Mouse (Mus musculus): ENCODE results near the gene Brwd1. TPM values are rescaled to one million over a fixed set of nuclear protein-coding genes. Genes with fewer than 3 reads are reported as not detected.

Gene Brwd1
- polyA plus RNA-seq, 1 experiment from 2014 or later: 107 TPM

DNA sequence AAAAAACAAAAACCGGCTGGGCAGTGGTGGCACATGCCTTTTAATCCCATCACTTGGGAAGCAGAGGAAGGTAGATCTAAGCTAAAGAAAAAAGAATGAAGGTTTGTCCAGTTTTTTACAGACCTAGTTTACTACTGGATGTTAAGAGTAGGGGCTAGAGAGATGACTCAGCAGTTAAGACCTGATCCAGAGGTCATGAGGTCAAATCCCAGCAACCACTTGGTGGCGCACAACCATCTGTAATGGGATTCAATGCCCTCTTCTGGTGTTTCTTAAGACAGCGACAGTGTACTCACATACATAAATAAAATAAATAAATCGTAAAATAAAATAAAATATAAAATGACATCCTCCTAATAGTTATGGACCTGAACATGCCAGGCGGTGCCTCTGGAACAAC lies 38.2 kb downstream of the Brwd1 start:
- 70% methylated on average over 5 of the region's 5 CpGs for WGBS
- Histone ChIP-seq H3K36me3 (ENCODE audit: control insufficient read depth, insufficient read depth, low read length) (peaks cover 96% of the 10 kb centered on the region), H3K9me3 (ENCODE audit: control insufficient read depth, low read length) (no peaks in the 10 kb centered on the region), H3K4me3 (ENCODE audit: low read depth, low read length) (no peak overlapping the region), H3K4me2 (ENCODE audit: low read depth, low read length) (no peak overlapping the region), H3K9ac (ENCODE audit: low read depth, low read length) (no peak overlapping the region), H3K27me3 (replicated peaks; ENCODE audit: control insufficient read depth, insufficient read depth, low read length) (no peaks in the 10 kb centered on the region), H3K27ac (replicated peaks; ENCODE audit: low read depth, low read length) (no peak overlapping the region), H3K4me1 (ENCODE audit: control insufficient read depth, insufficient read depth, low read length) (no peaks in the 10 kb centered on the region)
- ATAC-seq (ENCODE audit: low read depth): no peak
- DNase-seq (ENCODE audit: low spot score): peak; percentile 18

DNA sequence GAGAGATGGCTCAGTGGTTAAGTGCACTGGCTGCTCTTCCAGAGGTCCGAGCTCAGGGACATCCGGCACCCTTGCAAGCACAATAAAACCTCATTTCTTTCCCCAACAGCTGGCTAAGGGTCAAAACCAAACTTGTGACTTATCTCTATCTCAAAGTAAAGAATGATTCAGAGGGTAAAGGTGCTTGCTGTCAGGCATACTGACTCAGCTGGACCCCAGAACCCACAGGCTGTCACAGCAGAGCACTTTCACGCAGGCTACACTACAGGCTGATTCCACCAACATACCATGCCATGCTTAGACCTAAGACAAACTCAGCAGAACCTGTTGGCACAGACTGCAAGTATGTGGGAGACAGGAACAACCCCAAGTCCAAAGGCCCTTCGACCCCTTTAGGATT lies 41.6 kb downstream of the Brwd1 start:
- no peak overlapping the region for H3K4me3 ChIP-seq (ENCODE audit: low read depth, low read length)
- H3K27ac ChIP-seq (replicated peaks; ENCODE audit: low read depth, low read length): no peak overlapping the region
- DNase-seq (ENCODE audit: low spot score): no peak
- H3K9me3 ChIP-seq (ENCODE audit: control insufficient read depth, low read length): no peaks in the 10 kb centered on the region
- ATAC-seq (ENCODE audit: low read depth): no peak
- WGBS: 90% methylated on average over 4 of the region's 4 CpGs
- no peak overlapping the region for H3K4me2 ChIP-seq (ENCODE audit: low read depth, low read length)
- H3K4me1 ChIP-seq (ENCODE audit: control insufficient read depth, insufficient read depth, low read length): no peaks in the 10 kb centered on the region
- no peak overlapping the region for H3K9ac ChIP-seq (ENCODE audit: low read depth, low read length)
- no peaks in the 10 kb centered on the region for H3K27me3 ChIP-seq (replicated peaks; ENCODE audit: control insufficient read depth, insufficient read depth, low read length)
- peaks cover 93% of the 10 kb centered on the region for H3K36me3 ChIP-seq (ENCODE audit: control insufficient read depth, insufficient read depth, low read length)

- no peak overlapping the region for H3K9ac ChIP-seq (ENCODE audit: low read depth, low read length)
- no peak overlapping the region for H3K4me2 ChIP-seq (ENCODE audit: low read depth, low read length)
- no peaks in the 10 kb centered on the region for H3K27me3 ChIP-seq (replicated peaks; ENCODE audit: control insufficient read depth, insufficient read depth, low read length)
- no peaks in the 10 kb centered on the region for H3K4me1 ChIP-seq (ENCODE audit: control insufficient read depth, insufficient read depth, low read length)
- H3K9me3 ChIP-seq (ENCODE audit: control insufficient read depth, low read length): no peaks in the 10 kb centered on the region
- H3K4me3 ChIP-seq (ENCODE audit: low read depth, low read length): no peak overlapping the region
- no peak overlapping the region for H3K27ac ChIP-seq (replicated peaks; ENCODE audit: low read depth, low read length)
- DNase-seq (ENCODE audit: low spot score) (no peak), ATAC-seq (ENCODE audit: low read depth) (no peak)
- H3K36me3 ChIP-seq (ENCODE audit: control insufficient read depth, insufficient read depth, low read length): peaks cover 95% of the 10 kb centered on the region
- 65% methylated on average over 6 of the region's 6 CpGs for WGBS
Measured at GRCm38 (mm10) chr16:96039538-96039937, 42.8 kb downstream of the Brwd1 start.

DNA sequence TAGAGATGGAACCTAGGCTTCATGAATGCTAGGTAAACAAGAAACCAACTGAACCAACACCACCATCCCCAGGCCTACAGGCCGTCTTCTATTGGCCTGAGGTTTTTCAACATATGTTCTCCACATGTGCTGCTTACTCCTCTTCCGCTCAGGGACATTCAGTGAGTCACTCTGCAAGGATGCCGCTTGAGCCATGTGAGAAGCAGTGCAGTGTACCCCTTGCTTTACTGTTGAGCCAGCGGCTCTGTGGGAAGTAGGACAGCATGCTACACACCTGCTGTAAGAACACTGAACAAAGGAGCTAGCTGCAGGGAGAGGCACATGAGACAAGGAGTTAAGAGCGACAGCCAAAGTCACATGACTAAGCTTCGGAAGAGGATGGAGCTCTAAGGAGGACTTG lies 47.9 kb downstream of the Brwd1 start:
- Histone ChIP-seq H3K27ac (replicated peaks; ENCODE audit: low read depth, low read length) (peak overlapping the region; percentile 28; the same call in 1 of the 2 replicates), H3K9ac (ENCODE audit: low read depth, low read length) (no peak overlapping the region), H3K9me3 (ENCODE audit: control insufficient read depth, low read length) (no peaks in the 10 kb centered on the region), H3K4me2 (ENCODE audit: low read depth, low read length) (no peak overlapping the region), H3K27me3 (replicated peaks; ENCODE audit: control insufficient read depth, insufficient read depth, low read length) (no peaks in the 10 kb centered on the region), H3K36me3 (ENCODE audit: control insufficient read depth, insufficient read depth, low read length) (peaks cover 95% of the 10 kb centered on the region), H3K4me3 (ENCODE audit: low read depth, low read length) (no peak overlapping the region), H3K4me1 (ENCODE audit: control insufficient read depth, insufficient read depth, low read length) (no peaks in the 10 kb centered on the region)
- ATAC-seq (ENCODE audit: low read depth) (no peak), DNase-seq (ENCODE audit: low spot score) (peak; percentile 50)
- WGBS: 59% methylated on average over 6 of the region's 6 CpGs

- DNase-seq (ENCODE audit: low spot score) (no peak), ATAC-seq (ENCODE audit: low read depth) (no peak)
- 92% methylated on average over 13 of the region's 13 CpGs for WGBS
- Histone ChIP-seq H3K4me1 (ENCODE audit: control insufficient read depth, insufficient read depth, low read length) (no peaks in the 10 kb centered on the region), H3K9ac (ENCODE audit: low read depth, low read length) (no peak overlapping the region), H3K27ac (replicated peaks; ENCODE audit: low read depth, low read length) (no peak overlapping the region), H3K27me3 (replicated peaks; ENCODE audit: control insufficient read depth, insufficient read depth, low read length) (no peaks in the 10 kb centered on the region), H3K4me2 (ENCODE audit: low read depth, low read length) (no peak overlapping the region), H3K9me3 (ENCODE audit: control insufficient read depth, low read length) (no peaks in the 10 kb centered on the region), H3K36me3 (ENCODE audit: control insufficient read depth, insufficient read depth, low read length) (peaks cover 95% of the 10 kb centered on the region), H3K4me3 (ENCODE audit: low read depth, low read length) (no peak overlapping the region)
Measured at GRCm38 (mm10) chr16:96032368-96033043, 49.8 kb downstream of the Brwd1 start.

DNA sequence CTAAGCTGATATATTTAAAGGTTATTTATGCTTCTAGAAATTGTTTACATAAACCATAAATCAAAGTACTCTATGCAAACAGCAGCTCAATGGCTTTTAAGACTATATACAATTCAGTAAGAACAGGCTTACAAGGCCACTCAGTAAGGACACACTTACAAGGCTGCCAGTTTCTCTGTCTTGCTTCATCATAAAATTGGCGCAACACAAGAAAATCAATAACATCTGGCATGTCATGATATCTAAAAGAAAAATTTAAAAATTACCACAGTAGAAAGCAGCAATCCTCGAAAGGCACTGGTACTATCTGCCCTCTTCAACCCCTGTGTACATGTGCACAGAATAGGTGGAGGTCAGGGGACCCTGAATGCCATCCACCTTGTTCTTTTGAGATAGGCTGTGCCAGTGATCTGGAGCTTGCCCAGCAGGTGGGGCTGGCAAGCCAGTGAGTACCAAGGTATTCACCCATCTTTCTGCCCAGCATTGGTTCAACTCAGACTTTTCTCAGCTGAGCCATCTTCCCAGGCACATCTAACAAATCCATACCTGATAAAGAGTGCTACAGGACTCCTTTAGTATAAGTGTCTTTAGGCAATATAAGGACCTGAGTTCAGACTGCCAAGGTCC lies 51.7 kb downstream of the Brwd1 start:
- ATAC-seq (ENCODE audit: low read depth) (no peak), DNase-seq (ENCODE audit: low spot score) (no peak)
- H3K27ac ChIP-seq (replicated peaks; ENCODE audit: low read depth, low read length): no peak overlapping the region
- H3K9ac ChIP-seq (ENCODE audit: low read depth, low read length): no peak overlapping the region
- no peaks in the 10 kb centered on the region for H3K9me3 ChIP-seq (ENCODE audit: control insufficient read depth, low read length)
- peaks cover 97% of the 10 kb centered on the region for H3K36me3 ChIP-seq (ENCODE audit: control insufficient read depth, insufficient read depth, low read length)
- no peaks in the 10 kb centered on the region for H3K4me1 ChIP-seq (ENCODE audit: control insufficient read depth, insufficient read depth, low read length)
- H3K4me2 ChIP-seq (ENCODE audit: low read depth, low read length): no peak overlapping the region
- 66% methylated on average over 2 of the region's 2 CpGs for WGBS
- H3K27me3 ChIP-seq (replicated peaks; ENCODE audit: control insufficient read depth, insufficient read depth, low read length): no peaks in the 10 kb centered on the region
- no peak overlapping the region for H3K4me3 ChIP-seq (ENCODE audit: low read depth, low read length)

- Histone ChIP-seq H3K4me2 (ENCODE audit: low read depth, low read length) (no peak overlapping the region), H3K27me3 (replicated peaks; ENCODE audit: control insufficient read depth, insufficient read depth, low read length) (no peaks in the 10 kb centered on the region), H3K4me1 (ENCODE audit: control insufficient read depth, insufficient read depth, low read length) (no peaks in the 10 kb centered on the region), H3K27ac (replicated peaks; ENCODE audit: low read depth, low read length) (no peak overlapping the region), H3K4me3 (ENCODE audit: low read depth, low read length) (no peak overlapping the region), H3K36me3 (ENCODE audit: control insufficient read depth, insufficient read depth, low read length) (peaks cover 90% of the 10 kb centered on the region), H3K9ac (ENCODE audit: low read depth, low read length) (no peak overlapping the region), H3K9me3 (ENCODE audit: control insufficient read depth, low read length) (no peaks in the 10 kb centered on the region)
- no peak for DNase-seq (ENCODE audit: low spot score)
- no peak for ATAC-seq (ENCODE audit: low read depth)
- 92% methylated on average over 5 of the region's 5 CpGs for WGBS
Measured at GRCm38 (mm10) chr16:96026256-96026655, 56.1 kb downstream of the Brwd1 start.

DNA sequence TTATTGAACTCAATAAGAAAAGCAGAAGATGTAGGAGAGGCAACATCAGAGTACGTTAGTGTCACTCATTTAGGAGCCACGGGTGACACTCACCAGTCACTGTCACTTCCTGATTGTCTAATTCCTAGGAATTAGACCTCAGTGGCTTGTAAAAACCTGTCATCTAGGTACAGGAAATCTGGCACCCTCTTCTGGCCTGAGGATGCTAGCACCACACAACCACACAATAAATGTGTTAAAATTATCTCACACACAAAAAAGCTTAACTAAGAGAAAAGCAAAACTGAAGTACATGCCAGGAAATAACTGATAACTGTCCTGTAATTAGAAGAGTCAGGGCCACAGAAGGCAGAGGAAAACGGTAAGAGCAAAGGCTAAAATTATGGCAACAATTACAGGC lies 57.1 kb downstream of the Brwd1 start:
- Histone ChIP-seq H3K9ac (ENCODE audit: low read depth, low read length) (no peak overlapping the region), H3K4me2 (ENCODE audit: low read depth, low read length) (no peak overlapping the region), H3K36me3 (ENCODE audit: control insufficient read depth, insufficient read depth, low read length) (peaks cover 90% of the 10 kb centered on the region), H3K27me3 (replicated peaks; ENCODE audit: control insufficient read depth, insufficient read depth, low read length) (no peaks in the 10 kb centered on the region), H3K9me3 (ENCODE audit: control insufficient read depth, low read length) (no peaks in the 10 kb centered on the region), H3K4me1 (ENCODE audit: control insufficient read depth, insufficient read depth, low read length) (no peaks in the 10 kb centered on the region), H3K27ac (replicated peaks; ENCODE audit: low read depth, low read length) (no peak overlapping the region), H3K4me3 (ENCODE audit: low read depth, low read length) (no peak overlapping the region)
- DNase-seq (ENCODE audit: low spot score) (no peak), ATAC-seq (ENCODE audit: low read depth) (no peak)
- WGBS: 75% methylated on average over 3 of the region's 3 CpGs

- H3K4me2 ChIP-seq (ENCODE audit: low read depth, low read length): no peak overlapping the region
- H3K9ac ChIP-seq (ENCODE audit: low read depth, low read length): no peak overlapping the region
- no peaks in the 10 kb centered on the region for H3K4me1 ChIP-seq (ENCODE audit: control insufficient read depth, insufficient read depth, low read length)
- ATAC-seq (ENCODE audit: low read depth) (no peak), DNase-seq (ENCODE audit: low spot score) (no peak)
- peaks cover 93% of the 10 kb centered on the region for H3K36me3 ChIP-seq (ENCODE audit: control insufficient read depth, insufficient read depth, low read length)
- H3K27me3 ChIP-seq (replicated peaks; ENCODE audit: control insufficient read depth, insufficient read depth, low read length): no peaks in the 10 kb centered on the region
- no peaks in the 10 kb centered on the region for H3K9me3 ChIP-seq (ENCODE audit: control insufficient read depth, low read length)
- whole genome bisulfite sequencing: 90% methylated on average over 10 of the region's 10 CpGs
- H3K4me3 ChIP-seq (ENCODE audit: low read depth, low read length): no peak overlapping the region
- H3K27ac ChIP-seq (replicated peaks; ENCODE audit: low read depth, low read length): no peak overlapping the region
Measured at GRCm38 (mm10) chr16:96021045-96021444, 61.3 kb downstream of the Brwd1 start.

Measured in embryonic facial prominence, embryonic 14.5 days (tissue).